Mouse (Mus musculus) layer of hippocampus, postnatal 25 days (tissue): ENCODE data around the gene Fes. TPM values are rescaled to one million over a fixed set of nuclear protein-coding genes. Genes with fewer than 3 reads are reported as not detected.

Experiments
- DNase-seq, 2 experiments: peaks; one replicate each; pipeline ENCODE4 v3.0.0; 2022; ENCODE audit warnings: mixed read lengths in 2 of 2, low spot score in 1 of 2; ENCODE audit errors: extremely low spot score in 1 of 2
- total RNA-seq, 2 experiments: library from RNA; stranded (reverse); gene quantifications; 2 replicates each; pipeline ENCODE4 v1.2.3; 2021

Gene Fes
- total RNA-seq: 1 to 10 TPM; 4.2 to 6.1 TPM

- DNase-seq: no peak
Measured at GRCm38 (mm10) chr7:80387633-80388543, at the start of gene Fes. Gene Fes, minus strand, starts transcription at chr7:80387946.

DNA sequence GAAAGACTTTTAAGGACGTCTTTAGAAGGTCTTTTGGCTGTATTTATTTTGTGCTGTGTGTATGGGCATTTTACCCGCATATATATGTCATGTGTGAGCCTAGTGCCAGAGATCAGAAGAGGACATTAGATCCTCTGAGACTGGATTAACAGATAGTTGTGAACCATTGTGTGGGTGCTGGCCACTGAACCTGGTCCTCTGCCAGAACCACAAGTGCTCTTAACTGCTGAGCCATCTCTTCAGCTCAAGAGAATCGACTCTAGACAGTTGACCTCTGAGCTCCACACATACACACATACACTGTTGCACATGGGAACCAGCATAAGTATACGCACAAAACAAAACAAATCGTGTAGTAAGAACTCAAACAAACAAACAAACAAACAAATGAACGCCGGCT lies 48.8 kb upstream of the Fes start:
- no peak for DNase-seq

GRCm38 (mm10) chr7:80435594-80435993 lies 47.8 kb upstream of the Fes start:
- DNase-seq: no peak

DNA sequence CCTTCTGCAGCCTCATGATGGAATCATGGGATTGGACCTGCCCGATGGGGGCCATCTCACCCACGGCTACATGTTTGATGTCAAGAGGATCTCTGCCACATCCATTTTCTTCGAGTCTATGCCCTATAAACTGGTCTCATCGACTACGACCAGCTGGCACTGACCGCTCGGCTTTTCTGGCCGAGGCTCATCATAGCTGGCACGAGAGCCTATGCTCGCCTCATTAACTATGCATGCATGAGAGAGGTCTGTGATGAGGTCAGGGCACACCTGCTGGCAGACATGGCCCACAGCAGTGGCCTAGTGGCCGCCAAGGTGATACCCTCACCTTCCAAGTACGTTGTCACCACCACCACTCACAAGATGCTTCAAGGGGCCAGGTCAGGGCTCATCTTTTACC lies 41.9 kb upstream of the Fes start:
- no peak for DNase-seq

GRCm38 (mm10) chr7:80427730-80428129 lies 40.0 kb upstream of the Fes start:
- no peak for DNase-seq

DNA sequence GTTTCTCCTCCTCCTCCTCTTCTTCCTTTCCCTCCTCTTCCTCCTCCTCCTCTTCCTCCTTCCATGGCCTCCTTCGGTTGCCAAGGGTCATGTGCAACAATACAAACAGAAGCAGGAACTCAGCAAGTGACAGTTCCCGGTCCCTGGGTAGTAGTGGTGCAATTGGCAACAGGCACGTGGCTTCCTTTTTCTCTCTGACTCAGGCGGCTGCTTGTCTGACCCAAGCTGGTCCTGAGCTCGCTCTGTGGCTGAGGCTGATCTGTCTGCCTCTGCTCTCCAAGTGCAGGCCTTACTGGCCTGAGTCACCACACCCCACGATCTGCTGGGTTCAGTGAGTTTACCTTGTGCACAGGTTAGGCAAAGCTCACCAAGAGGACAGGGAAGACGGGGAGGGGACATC lies 38.6 kb upstream of the Fes start:
- no peak for DNase-seq

GRCm38 (mm10) chr7:80424722-80425121 lies 37.0 kb upstream of the Fes start:
- DNase-seq: no peak

DNA sequence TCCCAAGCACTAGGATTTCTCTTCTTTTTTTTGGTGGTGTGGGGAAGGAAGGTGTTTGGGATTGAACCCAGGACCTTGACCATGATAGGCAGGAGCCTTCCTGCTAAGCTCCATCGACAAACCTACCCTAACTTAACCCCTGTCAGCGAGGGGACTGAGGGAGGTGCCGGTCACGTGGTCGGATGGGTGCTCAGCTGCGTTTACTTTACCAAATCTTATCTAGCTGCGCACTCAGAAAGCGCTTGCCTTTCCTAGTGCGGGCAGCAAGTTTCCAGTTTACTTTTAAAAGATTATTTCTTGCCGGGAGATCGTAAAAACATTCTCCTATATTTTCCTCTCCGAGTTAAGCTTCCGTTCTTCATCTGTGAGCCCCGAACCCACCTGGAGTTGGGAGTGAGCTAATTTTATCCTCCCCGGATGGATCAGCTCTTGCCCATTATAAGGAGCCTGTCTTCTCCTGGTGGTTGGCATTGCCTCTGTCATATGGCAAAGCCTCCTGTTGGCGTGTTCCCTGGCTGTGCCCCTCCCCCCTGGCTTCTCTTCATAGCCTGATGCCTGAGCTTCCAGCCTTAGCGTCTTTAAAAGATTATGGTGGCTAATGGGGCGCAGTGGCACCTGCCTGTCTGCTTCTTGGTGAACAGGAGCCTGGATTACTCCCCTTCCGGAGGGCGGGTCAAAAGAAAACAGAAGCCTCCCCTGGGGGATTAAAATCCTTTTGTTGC lies 35.2 kb upstream of the Fes start:
- DNase-seq: peak; percentile 32 to 44

DNA sequence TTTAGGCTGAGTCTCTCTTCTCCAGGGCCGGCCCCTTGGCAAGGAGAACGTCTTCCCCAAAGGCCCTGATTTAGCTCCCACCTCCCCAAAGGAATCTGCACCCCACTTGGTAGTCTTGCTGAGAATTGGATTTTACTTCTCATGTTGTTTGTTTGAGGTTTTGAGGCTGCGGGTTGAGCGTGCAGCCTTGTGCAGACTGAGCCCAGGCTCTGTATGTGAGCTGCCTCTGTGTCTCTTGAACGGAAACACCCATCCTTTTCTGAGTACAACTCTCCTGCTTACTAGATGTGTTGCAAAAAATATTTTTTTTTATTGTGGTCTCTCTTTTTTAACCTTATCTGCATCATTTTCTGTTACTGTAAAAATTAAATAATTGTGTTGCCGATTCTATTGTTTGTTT lies 33.8 kb upstream of the Fes start:
- DNase-seq: no peak

DNA sequence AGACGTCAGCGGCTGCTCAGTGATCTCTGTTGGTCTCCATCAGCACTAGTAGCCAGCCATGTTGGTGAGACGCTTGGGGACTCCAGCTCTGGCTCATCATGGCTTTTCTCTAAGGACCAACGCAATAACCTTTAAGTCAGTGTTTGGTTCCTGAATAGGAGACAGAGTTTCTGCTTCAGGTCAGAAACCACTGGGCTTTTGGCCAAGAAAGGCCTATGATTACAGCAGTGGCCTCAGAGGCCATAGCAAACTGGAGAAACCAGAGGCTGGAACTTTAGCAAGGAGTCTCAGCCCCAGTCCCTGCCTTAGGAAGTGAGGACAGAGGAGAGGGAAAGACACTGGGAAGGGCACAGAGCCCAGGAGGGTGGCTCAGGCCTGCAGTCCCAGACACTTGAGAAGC lies 32.8 kb upstream of the Fes start:
- no peak for DNase-seq

DNA sequence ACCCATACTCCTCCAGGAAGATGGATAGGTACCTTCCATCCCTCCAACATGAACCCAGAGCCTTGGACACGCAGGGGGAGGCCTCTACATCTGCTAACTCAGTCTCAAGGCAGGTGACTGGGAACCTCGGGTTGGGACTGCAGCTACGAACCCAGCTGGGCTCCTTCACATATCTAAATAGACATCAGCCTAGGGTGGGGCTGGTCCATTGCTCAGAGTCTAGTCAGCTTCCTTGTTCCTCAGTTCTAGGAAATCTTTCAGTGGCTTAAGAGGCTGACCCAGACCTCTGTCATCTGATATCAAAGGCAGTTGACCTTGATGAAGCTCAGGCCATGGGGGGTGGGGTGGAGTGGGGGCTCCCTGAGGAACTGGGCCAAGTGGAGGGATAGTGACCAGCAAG lies 31.5 kb upstream of the Fes start:
- DNase-seq: no peak

GRCm38 (mm10) chr7:80418036-80418435 lies 30.3 kb upstream of the Fes start:
- DNase-seq: no peak

- no peak for DNase-seq
Measured at GRCm38 (mm10) chr7:80417601-80418000, 29.9 kb upstream of the Fes start.

- no peak for DNase-seq
Measured at GRCm38 (mm10) chr7:80416969-80417368, 29.2 kb upstream of the Fes start.

- DNase-seq: no peak
Measured at GRCm38 (mm10) chr7:80414303-80414855, 26.6 kb upstream of the Fes start.

DNA sequence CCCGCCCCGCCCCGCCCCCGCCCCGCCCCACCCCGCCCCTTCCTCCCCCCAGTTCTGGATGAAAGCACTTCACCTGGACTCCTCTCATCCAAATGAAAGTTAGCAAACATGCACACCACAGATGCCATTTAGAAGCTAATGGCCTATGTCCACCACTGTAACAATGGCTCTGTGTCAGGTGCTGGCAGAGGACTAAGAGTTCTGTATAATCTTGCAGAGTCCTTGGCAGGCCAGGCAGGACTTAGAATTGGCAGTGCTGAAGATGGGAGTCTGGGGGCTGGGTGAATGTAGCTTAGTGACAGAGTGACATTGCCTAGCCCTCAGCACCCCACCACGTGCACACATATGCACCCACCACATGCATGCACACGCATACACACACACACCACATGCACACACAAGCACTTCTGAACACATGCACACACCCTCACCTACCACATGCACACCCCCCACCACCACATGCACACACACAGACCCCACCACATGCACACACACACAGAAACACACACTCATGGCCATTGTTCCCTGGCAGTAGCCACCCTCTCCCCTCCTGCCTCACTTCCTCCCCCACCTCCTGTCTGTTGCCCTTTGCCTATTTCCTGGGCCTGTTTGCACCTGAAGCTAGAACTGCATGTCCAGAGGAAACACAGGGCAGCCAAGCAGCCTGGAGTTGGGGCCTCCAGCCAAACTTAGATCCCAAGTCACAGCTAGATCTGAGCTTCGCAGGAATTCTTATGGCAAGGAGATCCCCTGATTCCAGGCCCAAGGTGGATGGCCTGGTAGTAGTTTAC lies 26.0 kb upstream of the Fes start:
- DNase-seq: no peak

DNA sequence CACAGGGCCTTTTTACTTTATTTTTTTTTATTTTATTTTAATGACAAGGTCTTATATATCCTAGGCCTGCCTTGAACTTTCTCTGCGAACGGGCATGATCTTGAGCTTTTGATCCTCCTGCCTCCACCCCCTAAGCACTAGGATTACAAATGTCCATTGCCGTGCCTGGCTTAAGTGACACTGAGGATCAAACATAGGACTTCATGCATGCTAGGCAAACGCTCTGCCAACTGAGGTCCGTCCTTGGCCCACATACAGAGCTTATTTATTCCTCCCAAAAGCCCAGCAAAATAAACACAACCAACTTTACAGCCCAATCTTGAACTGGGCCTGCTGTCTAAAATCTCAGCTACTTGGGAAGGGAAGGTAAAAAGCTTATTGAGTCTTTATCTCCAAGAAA lies 25.0 kb upstream of the Fes start:
- no peak for DNase-seq

DNA sequence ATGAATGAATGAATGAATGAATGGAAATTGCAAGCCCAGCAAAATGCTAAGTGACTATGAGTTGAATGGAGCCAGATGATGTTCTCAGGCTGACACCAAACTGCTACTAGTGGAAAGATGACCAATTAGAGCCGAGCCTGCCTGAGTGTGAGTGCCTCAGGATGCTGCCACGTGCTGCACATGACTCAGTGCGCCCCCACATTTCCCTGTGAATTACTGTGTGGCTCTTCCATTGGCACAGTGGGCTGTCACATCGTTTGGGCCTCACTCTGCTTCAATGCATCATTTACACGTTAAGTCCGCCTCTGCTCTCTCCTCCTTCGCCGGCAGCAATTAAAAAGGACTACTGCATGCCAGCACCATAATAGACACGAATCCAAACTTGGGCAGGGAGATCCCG lies 24.5 kb upstream of the Fes start:
- DNase-seq: peak in 1 of 2 experiments; percentile 31

GRCm38 (mm10) chr7:80410380-80410779 lies 22.6 kb upstream of the Fes start:
- no peak for DNase-seq

- DNase-seq: no peak
Measured at GRCm38 (mm10) chr7:80407712-80408111, 20.0 kb upstream of the Fes start.

GRCm38 (mm10) chr7:80406186-80406585 lies 18.4 kb upstream of the Fes start:
- no peak for DNase-seq
